Mouse (Mus musculus): ENCODE results near the gene Snrpb. TPM values are rescaled to one million over a fixed set of nuclear protein-coding genes. Genes with fewer than 3 reads are reported as not detected.

The Snrpb gene
- 386 and 401 TPM in 2 replicates for polyA plus RNA-seq (2016; fragmentation: Nextera tagmentation; extraction: Ambion mirVana)

- under 1% methylated on average over 81 of the region's 81 CpGs for WGBS
- H3K4me3 ChIP-seq, result peak within 1 kb of the TSS; percentile 87
Measured at GRCm38 (mm10) chr2:130178706-130179506, at the start of gene Snrpb. Gene Snrpb (minus strand): TSS chr2:130179403.

GRCm38 (mm10) chr2:130211581-130211980 is 32.4 kb upstream of the Snrpb start:
- ATAC-seq (ENCODE audit: insufficient number of reproducible peaks, low FRiP score), result no peak
- WGBS, result 75% methylated on average over 2 of the region's 2 CpGs
- H3K9me3 ChIP-seq (replicated peaks), result no peaks in the 10 kb centered on the region

More at GRCm38 (mm10) chr2:130178706-130179506, at the start of gene Snrpb:
- Histone ChIP-seq H3K4me1 (replicated peaks) (peaks cover 15% of the 10 kb centered on the region), H3K9me3 (replicated peaks) (no peaks in the 10 kb centered on the region), H3K36me3 (peaks cover 25% of the 10 kb centered on the region), H3K27me3 (replicated peaks) (no peaks in the 10 kb centered on the region), H3K27ac (ENCODE audit: poor library complexity, severe bottlenecking) (peak within 1 kb of the TSS; percentile 93), H3K4me2 (peak within 1 kb of the TSS; percentile 80), H3K9ac (peak within 1 kb of the TSS; percentile 99)
- ATAC-seq (ENCODE audit: insufficient number of reproducible peaks, low FRiP score), result peak; percentile 86

GRCm38 (mm10) chr2:130209636-130210035 is 30.4 kb upstream of the Snrpb start:
- no peaks in the 10 kb centered on the region for H3K27me3 ChIP-seq (replicated peaks)
- ATAC-seq (ENCODE audit: insufficient number of reproducible peaks, low FRiP score), result no peak
- H3K36me3 ChIP-seq, result no peaks in the 10 kb centered on the region
- 86% methylated on average over 3 of the region's 3 CpGs for WGBS
- no peaks in the 10 kb centered on the region for H3K9me3 ChIP-seq (replicated peaks)
- H3K4me2 ChIP-seq, result no peak overlapping the region
- no peaks in the 10 kb centered on the region for H3K4me1 ChIP-seq (replicated peaks)
- H3K27ac ChIP-seq (ENCODE audit: poor library complexity, severe bottlenecking), result no peak overlapping the region
- no peak overlapping the region for H3K9ac ChIP-seq
- no peak overlapping the region for H3K4me3 ChIP-seq

More at GRCm38 (mm10) chr2:130211581-130211980, 32.4 kb upstream of the Snrpb start:
- no peak overlapping the region for H3K4me3 ChIP-seq
- H3K4me2 ChIP-seq, result no peak overlapping the region
- H3K9ac ChIP-seq, result no peak overlapping the region
- no peaks in the 10 kb centered on the region for H3K27me3 ChIP-seq (replicated peaks)
- H3K4me1 ChIP-seq (replicated peaks), result no peaks in the 10 kb centered on the region
- no peak overlapping the region for H3K27ac ChIP-seq (ENCODE audit: poor library complexity, severe bottlenecking)
- no peaks in the 10 kb centered on the region for H3K36me3 ChIP-seq

- Histone ChIP-seq H3K27ac (ENCODE audit: poor library complexity, severe bottlenecking) (no peak overlapping the region), H3K27me3 (replicated peaks) (no peaks in the 10 kb centered on the region), H3K4me2 (no peak overlapping the region), H3K9ac (no peak overlapping the region), H3K4me3 (no peak overlapping the region), H3K36me3 (no peaks in the 10 kb centered on the region), H3K4me1 (replicated peaks) (no peaks in the 10 kb centered on the region), H3K9me3 (replicated peaks) (no peaks in the 10 kb centered on the region)
- no peak for ATAC-seq (ENCODE audit: insufficient number of reproducible peaks, low FRiP score)
- 68% methylated on average over 3 of the region's 3 CpGs for WGBS
Measured at GRCm38 (mm10) chr2:130207996-130208395, 28.8 kb upstream of the Snrpb start.

- no peak for ATAC-seq (ENCODE audit: insufficient number of reproducible peaks, low FRiP score)
- H3K27me3 ChIP-seq (replicated peaks), result no peaks in the 10 kb centered on the region
- H3K27ac ChIP-seq (ENCODE audit: poor library complexity, severe bottlenecking), result no peak overlapping the region
- H3K4me3 ChIP-seq, result no peak overlapping the region
- 55% methylated on average over 2 of the region's 2 CpGs for WGBS
- no peak overlapping the region for H3K4me2 ChIP-seq
- H3K36me3 ChIP-seq, result no peaks in the 10 kb centered on the region
- no peaks in the 10 kb centered on the region for H3K4me1 ChIP-seq (replicated peaks)
- no peaks in the 10 kb centered on the region for H3K9me3 ChIP-seq (replicated peaks)
- H3K9ac ChIP-seq, result no peak overlapping the region
Measured at GRCm38 (mm10) chr2:130207376-130207775, 28.2 kb upstream of the Snrpb start.

GRCm38 (mm10) chr2:130200961-130201360 is 21.8 kb upstream of the Snrpb start:
- WGBS, result 77% methylated on average over 5 of the region's 5 CpGs
- no peaks in the 10 kb centered on the region for H3K27me3 ChIP-seq (replicated peaks)
- 0 out of 2 replicates have a peak, but pooled peaks cover 2% of the 10 kb centered on the region for H3K9me3 ChIP-seq (replicated peaks)
- H3K27ac ChIP-seq (ENCODE audit: poor library complexity, severe bottlenecking), result no peak overlapping the region
- no peak overlapping the region for H3K9ac ChIP-seq
- ATAC-seq (ENCODE audit: insufficient number of reproducible peaks, low FRiP score), result no peak
- H3K4me3 ChIP-seq, result no peak overlapping the region
- no peaks in the 10 kb centered on the region for H3K36me3 ChIP-seq
- H3K4me2 ChIP-seq, result no peak overlapping the region
- H3K4me1 ChIP-seq (replicated peaks), result no peaks in the 10 kb centered on the region

GRCm38 (mm10) chr2:130194894-130195293 is 15.7 kb upstream of the Snrpb start, which contains the start of gene Tmc2:
Gene Tmc2 (plus strand): TSS chr2:130195194.
- Histone ChIP-seq H3K9me3 (replicated peaks) (peaks cover 5% of the 10 kb centered on the region), H3K36me3 (no peaks in the 10 kb centered on the region), H3K4me2 (no peak within 1 kb of the TSS), H3K4me3 (no peak within 1 kb of the TSS), H3K9ac (no peak within 1 kb of the TSS), H3K4me1 (replicated peaks) (no peaks in the 10 kb centered on the region), H3K27me3 (replicated peaks) (no peaks in the 10 kb centered on the region), H3K27ac (ENCODE audit: poor library complexity, severe bottlenecking) (no peak within 1 kb of the TSS)
- no peak for ATAC-seq (ENCODE audit: insufficient number of reproducible peaks, low FRiP score)
- 92% methylated on average over 16 of the region's 16 CpGs for WGBS

GRCm38 (mm10) chr2:130188391-130188790 is 9.2 kb upstream of the Snrpb start:
- 83% methylated on average over 12 of the region's 12 CpGs for WGBS
- no peaks in the 10 kb centered on the region for H3K4me1 ChIP-seq (replicated peaks)
- no peaks in the 10 kb centered on the region for H3K27me3 ChIP-seq (replicated peaks)
- no peak overlapping the region for H3K27ac ChIP-seq (ENCODE audit: poor library complexity, severe bottlenecking)
- ATAC-seq (ENCODE audit: insufficient number of reproducible peaks, low FRiP score), result no peak
- H3K9ac ChIP-seq, result no peak overlapping the region
- no peak overlapping the region for H3K4me3 ChIP-seq
- no peak overlapping the region for H3K4me2 ChIP-seq
- H3K9me3 ChIP-seq (replicated peaks), result peaks cover 3% of the 10 kb centered on the region
- H3K36me3 ChIP-seq, result no peaks in the 10 kb centered on the region

- Histone ChIP-seq H3K4me2 (peak overlapping the region; percentile 80), H3K36me3 (peaks cover 18% of the 10 kb centered on the region), H3K9ac (peak overlapping the region; percentile 99), H3K4me3 (peak overlapping the region; percentile 87), H3K27ac (ENCODE audit: poor library complexity, severe bottlenecking) (peak overlapping the region; percentile 37; the same call in 1 of the 2 replicates), H3K4me1 (replicated peaks) (peaks cover 15% of the 10 kb centered on the region), H3K9me3 (replicated peaks) (no peaks in the 10 kb centered on the region), H3K27me3 (replicated peaks) (no peaks in the 10 kb centered on the region)
- peak; percentile 64 for ATAC-seq (ENCODE audit: insufficient number of reproducible peaks, low FRiP score)
- 1% methylated on average over 15 of the region's 15 CpGs for WGBS
Measured at GRCm38 (mm10) chr2:130179507-130180019, 360 bp upstream of the Snrpb start.

GRCm38 (mm10) chr2:130178381-130178705 is 860 bp downstream of the Snrpb start:
- ATAC-seq (ENCODE audit: insufficient number of reproducible peaks, low FRiP score), result no peak
- Histone ChIP-seq H3K4me1 (replicated peaks) (peaks cover 15% of the 10 kb centered on the region), H3K27me3 (replicated peaks) (no peaks in the 10 kb centered on the region)

GRCm38 (mm10) chr2:130176820-130177219 is 2.4 kb downstream of the Snrpb start:
- WGBS, result 70% methylated on average over 8 of the region's 8 CpGs
- no peaks in the 10 kb centered on the region for H3K9me3 ChIP-seq (replicated peaks)
- peaks cover 46% of the 10 kb centered on the region for H3K36me3 ChIP-seq
- peak overlapping the region; percentile 80 for H3K4me2 ChIP-seq
- 0 out of 2 replicates have a peak overlapping the region, but pooled peaks have one; percentile 4 for H3K9ac ChIP-seq
- H3K27me3 ChIP-seq (replicated peaks), result no peaks in the 10 kb centered on the region
- H3K4me3 ChIP-seq, result no peak overlapping the region; the same call in 1 of the 2 replicates
- no peak for ATAC-seq (ENCODE audit: insufficient number of reproducible peaks, low FRiP score)
- no peak overlapping the region for H3K27ac ChIP-seq (ENCODE audit: poor library complexity, severe bottlenecking)
- H3K4me1 ChIP-seq (replicated peaks), result peaks cover 15% of the 10 kb centered on the region

More at GRCm38 (mm10) chr2:130178381-130178705, 860 bp downstream of the Snrpb start:
- Histone ChIP-seq H3K9me3 (replicated peaks) (no peaks in the 10 kb centered on the region), H3K4me3 (peak overlapping the region; percentile 87), H3K9ac (peak overlapping the region; percentile 99), H3K27ac (ENCODE audit: poor library complexity, severe bottlenecking) (peak overlapping the region; percentile 93), H3K4me2 (peak overlapping the region; percentile 80), H3K36me3 (peaks cover 31% of the 10 kb centered on the region)
- WGBS, result under 1% methylated on average over 11 of the region's 11 CpGs

Data from heart, embryonic 12.5 days (tissue).